Mouse (Mus musculus) small intestine, adult 2 months (tissue): ENCODE measurements around the gene Rpp40. TPM values are rescaled to one million over a fixed set of nuclear protein-coding genes. Genes with fewer than 3 reads are reported as not detected.
A peak's percentile ranks its signal among the peaks of the same experiment; 100 is the strongest.

Source experiments
- H3K27ac ChIP-seq: fragments of 200-500 bp; 2 replicates; pipeline ENCODE4 v1.5.1; 2012; ENCODE audit warnings: low read depth, low read length, control low read depth, inconsistent platforms; ENCODE audit not compliant: insufficient read depth
- H3K27me3 ChIP-seq: fragments of 200-500 bp; 2 replicates; pipeline ENCODE4 v1.6.1; 2012; ENCODE audit warnings: mild to moderate bottlenecking, moderate library complexity, low read length, inconsistent platforms; ENCODE audit not compliant: control insufficient read depth, insufficient read depth
- H3K36me3 ChIP-seq: fragments of 200-500 bp; 2 replicates; pipeline ENCODE4 v1.6.1; 2012; ENCODE audit warnings: mild to moderate bottlenecking, low read length, control low read depth, inconsistent platforms; ENCODE audit not compliant: control insufficient read depth, insufficient read depth
- H3K4me1 ChIP-seq: fragments of 200-500 bp; 2 replicates; pipeline ENCODE4 v1.6.1; 2012; ENCODE audit warnings: low read length, inconsistent platforms, mixed read lengths; ENCODE audit not compliant: control insufficient read depth, insufficient read depth, insufficient read length
- H3K4me3 ChIP-seq: fragments of 200-500 bp; 2 replicates; pipeline ENCODE4 v1.5.1; 2012; ENCODE audit warnings: low read depth, mild to moderate bottlenecking, control low read depth, inconsistent platforms, low read length, moderate library complexity
- CTCF ChIP-seq: fragments of 200-500 bp; IDR thresholded peaks from 2 replicates; pipeline ENCODE4 v1.5.1; 2012; ENCODE audit warnings: low read depth, mild to moderate bottlenecking, control low read depth, inconsistent platforms, low read length, moderate library complexity, mixed read lengths; ENCODE audit not compliant: insufficient replicate concordance, insufficient read length; ENCODE audit errors: extremely low read depth
- POLR2A ChIP-seq: fragments of 200-500 bp; IDR thresholded peaks from 2 replicates; pipeline ENCODE4 v1.6.1; 2012; ENCODE audit warnings: low read depth, mild to moderate bottlenecking, control low read depth, inconsistent platforms, low read length, moderate library complexity
- WGBS: fragments of 180-500 bp; shearing (Covaris S2); methylation state at CpG from one replicate; pipeline ENCODE4 v1.1.7; 2018; 5-methylcytosine and 5-hydroxymethylcytosine counted together
- polyA plus RNA-seq: library from polyadenylated mRNA; depleted of rRNA; stranded (reverse); fragments of >200 nt; gene quantifications from 2 replicates; pipeline ENCODE4 v1.2.3, GENCODE M21; 2012; rRNA removed

The Rpp40 gene
- 0.56 and 2.0 TPM in 2 replicates for polyA plus RNA-seq

DNA sequence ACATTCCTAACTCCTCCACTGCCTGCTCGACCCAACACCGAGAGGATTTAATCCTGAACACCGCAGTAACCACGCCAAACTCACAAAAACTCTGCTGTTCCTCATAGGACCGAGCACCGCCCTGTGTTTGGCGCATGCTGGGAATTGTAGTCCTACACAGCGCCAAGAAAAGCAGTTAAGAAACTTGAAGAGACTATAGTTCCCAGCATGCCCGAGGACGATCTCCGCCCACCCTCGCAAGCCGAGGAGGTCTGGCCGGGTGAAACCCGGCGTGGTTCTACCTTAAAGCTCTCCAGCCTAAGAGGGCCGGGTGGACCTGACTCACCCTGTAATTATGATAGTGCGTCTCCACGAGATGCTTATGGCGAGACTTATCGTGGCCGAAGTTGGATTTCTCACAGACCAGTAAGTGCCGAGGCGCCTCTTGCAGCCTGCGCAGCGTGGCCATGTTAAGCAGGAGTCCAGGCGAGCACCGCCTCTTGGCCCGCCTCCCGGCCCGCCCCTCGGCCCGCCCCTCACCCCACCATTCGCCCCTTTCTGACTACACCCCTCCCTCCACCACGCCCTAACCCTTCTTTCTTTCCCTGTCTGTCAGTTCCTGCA is at the start of gene Rpp40:
TSS of gene Rpp40 (minus strand) at position 481 of the 603 bp plus-strand sequence.
- Histone ChIP-seq H3K4me3 (peak within 1 kb of the TSS; percentile 77), H3K27me3 (no peaks in the 10 kb centered on the region), H3K4me1 (no peaks in the 10 kb centered on the region), H3K36me3 (no peaks in the 10 kb centered on the region), H3K27ac (peak within 1 kb of the TSS; percentile 31; the same call in 1 of the 2 replicates)
- WGBS: 1% methylated on average over 35 of the region's 35 CpGs
- no peak for TF ChIP-seq CTCF
- no peak; the same call in 1 of the 2 replicates for TF ChIP-seq POLR2A

DNA sequence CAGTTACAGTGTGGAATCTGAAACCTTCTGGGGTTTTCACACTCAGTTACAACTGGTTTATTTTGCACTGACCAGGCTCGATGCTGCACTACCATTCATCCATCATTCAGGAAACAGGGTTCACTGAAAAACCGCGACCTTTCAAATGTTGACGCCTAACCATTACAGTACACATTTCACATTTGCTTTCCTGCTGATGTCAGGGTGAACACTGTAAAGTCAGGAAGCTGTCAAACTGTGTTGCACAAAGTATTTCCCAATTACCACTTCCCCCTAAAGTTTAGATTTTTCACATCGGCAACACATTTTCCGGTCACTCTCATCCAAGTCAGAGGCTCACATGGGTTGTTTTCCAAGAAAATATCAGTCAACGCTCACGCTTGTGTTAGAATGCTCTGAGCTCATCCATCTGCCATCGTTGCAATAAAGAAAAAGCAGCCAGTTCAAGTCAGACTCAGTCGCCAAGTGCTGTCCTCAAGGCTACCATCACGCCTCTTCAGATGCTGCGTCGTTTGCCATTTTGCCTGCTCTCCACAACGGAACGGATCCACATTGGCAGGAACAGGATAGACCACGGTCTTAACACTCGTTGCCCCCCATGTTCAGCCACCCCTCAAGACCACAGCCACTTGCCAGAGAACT is 43.8 kb upstream of the Rpp40 start:
- no peaks in the 10 kb centered on the region for H3K27me3 ChIP-seq
- TF ChIP-seq POLR2A (no peak), CTCF (no peak)
- 0 out of 2 replicates have a peak, but pooled peaks cover 3% of the 10 kb centered on the region for H3K4me1 ChIP-seq
- no peak overlapping the region for H3K4me3 ChIP-seq
- H3K27ac ChIP-seq: no peak overlapping the region
- H3K36me3 ChIP-seq: no peaks in the 10 kb centered on the region
- WGBS: 76% methylated on average over 17 of the region's 17 CpGs

DNA sequence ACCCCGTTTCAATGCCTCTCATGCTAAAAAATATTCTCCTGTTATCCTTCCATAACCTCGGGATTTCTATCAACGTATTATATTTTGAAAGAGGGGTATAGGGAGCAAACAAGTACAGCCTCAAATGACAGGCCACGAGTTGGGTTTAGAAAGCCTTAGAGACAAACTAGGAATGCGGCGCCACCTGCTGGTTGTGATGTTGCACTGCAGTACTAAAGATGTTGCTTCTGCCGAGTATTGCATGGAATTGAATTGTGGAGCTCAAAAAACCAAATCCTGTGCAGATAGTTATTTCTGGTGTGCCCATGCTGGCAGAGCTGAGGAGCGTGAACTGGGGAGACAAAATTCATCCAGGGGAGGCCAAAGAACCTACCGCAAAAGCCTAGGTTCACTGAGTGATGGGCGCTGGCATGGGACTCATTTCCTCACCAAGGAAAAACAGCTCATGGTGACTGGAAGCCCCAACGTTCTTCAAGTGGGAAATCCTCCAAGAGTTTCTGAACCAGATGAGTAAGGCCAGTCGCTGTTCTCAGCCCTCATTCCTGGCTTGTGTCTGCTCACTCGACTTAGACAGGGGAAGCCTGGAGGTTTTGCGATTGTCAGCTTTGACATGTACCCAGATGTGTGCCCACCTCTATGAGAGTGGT is 41.3 kb upstream of the Rpp40 start:
- H3K27me3 ChIP-seq: no peaks in the 10 kb centered on the region
- H3K36me3 ChIP-seq: no peaks in the 10 kb centered on the region
- no peak for TF ChIP-seq POLR2A
- peak; percentile 64; the same call in 1 of the 2 replicates for TF ChIP-seq CTCF
- H3K4me1 ChIP-seq: 0 out of 2 replicates have a peak, but pooled peaks cover 3% of the 10 kb centered on the region
- WGBS: 23% methylated on average over 14 of the region's 14 CpGs
- H3K27ac ChIP-seq: no peak overlapping the region
- no peak overlapping the region for H3K4me3 ChIP-seq

DNA sequence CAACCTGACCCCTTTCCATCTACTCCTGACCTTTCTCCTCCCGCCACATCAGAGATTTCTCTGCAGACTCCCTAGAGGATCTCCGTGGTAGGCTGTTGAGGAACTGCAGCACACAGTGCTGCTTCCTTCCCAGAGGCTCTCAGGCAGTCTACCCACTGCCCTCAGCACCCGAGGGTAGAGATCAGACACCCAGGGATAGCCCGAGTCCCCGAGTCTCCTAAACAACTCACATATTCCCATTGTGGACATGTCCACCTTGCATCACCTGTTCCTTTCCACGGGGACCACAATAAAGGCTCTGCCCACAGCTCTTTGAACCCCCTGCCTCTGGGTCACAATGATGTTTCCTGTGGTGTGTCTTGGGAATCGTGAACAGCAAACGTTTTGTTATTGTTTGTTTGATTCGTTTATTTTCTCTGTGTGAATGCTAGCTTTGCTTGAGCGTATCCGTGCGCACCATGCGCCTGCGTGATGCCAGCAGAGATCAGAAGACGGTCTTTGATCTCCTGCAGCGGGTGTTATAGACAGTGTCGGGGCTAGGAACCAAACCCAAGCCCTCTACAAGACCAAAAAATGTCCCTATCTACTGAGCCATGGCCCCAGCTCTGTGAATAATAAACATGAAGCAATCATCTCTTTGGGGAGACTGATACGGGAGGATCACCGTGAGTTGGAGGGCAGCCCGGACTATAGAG is 40.6 kb upstream of the Rpp40 start:
- Histone ChIP-seq H3K27me3 (no peaks in the 10 kb centered on the region), H3K4me3 (no peak overlapping the region), H3K36me3 (no peaks in the 10 kb centered on the region), H3K4me1 (0 out of 2 replicates have a peak, but pooled peaks cover 3% of the 10 kb centered on the region), H3K27ac (no peak overlapping the region)
- WGBS: 68% methylated on average over 20 of the region's 20 CpGs
- no peak for TF ChIP-seq CTCF
- TF ChIP-seq POLR2A: no peak

DNA sequence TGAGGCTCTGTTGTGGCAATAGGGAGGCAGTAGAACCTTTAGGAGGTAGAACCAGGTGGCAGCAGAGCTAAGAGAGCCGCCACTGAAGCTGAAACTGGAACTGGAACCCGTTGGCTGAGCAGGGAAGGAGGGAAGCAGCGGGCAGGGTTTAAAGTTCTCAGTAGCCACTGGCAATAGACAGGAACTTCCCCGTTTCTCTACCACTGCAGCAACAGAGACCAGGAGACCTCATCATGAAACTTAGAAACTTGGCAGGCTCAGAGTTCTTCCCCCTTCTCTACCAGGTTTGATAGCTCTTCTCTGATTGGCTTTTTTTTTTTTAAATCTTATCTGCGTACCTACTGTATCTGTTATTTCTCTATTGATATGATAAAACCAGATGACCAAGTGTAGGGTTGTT is 34.8 kb upstream of the Rpp40 start:
- 34% methylated on average over 5 of the region's 5 CpGs for WGBS
- Histone ChIP-seq H3K36me3 (no peaks in the 10 kb centered on the region), H3K4me3 (no peak overlapping the region), H3K27me3 (no peaks in the 10 kb centered on the region), H3K27ac (no peak overlapping the region), H3K4me1 (peaks cover 4% of the 10 kb centered on the region; the same call in 1 of the 2 replicates)
- TF ChIP-seq CTCF (no peak), POLR2A (no peak)

DNA sequence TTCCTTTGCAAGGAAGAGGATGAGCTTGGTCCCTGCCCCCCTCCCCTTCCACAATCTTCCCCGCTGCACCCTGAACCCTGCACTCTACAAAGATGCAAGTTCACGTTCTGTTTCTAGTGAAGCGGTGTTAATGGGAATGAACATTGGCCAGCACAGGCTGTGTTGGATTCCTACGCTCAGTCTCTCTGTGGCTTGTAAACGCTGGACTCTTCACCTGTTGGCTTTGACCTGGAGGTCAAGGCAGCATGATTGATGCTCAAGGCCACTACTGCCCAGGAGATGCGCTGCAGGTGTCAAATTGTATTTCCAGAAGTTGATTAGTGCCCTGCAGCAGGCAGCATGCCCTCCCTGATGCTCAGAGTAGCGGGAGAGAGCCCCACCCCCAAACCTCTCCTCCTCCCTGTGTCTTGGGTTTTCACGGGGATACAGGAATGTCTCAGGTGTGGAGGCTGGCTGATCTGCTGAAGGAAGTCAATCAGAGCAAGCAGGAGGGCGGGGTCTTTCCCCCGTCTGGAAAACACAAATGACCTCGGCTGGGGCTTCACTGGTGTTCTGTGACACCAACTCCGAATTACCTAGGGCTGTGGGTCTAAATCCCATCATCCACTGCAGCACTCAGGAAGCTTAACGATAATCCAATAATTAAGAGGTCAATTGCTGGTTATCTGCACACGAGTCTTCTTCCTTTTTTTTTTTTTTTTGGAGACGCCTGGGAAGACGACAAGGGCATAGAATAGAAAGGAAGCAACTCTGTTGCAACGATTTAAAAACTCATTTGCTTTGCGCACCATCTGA is 33.9 kb upstream of the Rpp40 start:
- no peak overlapping the region for H3K27ac ChIP-seq
- no peaks in the 10 kb centered on the region for H3K36me3 ChIP-seq
- peaks cover 4% of the 10 kb centered on the region; the same call in 1 of the 2 replicates for H3K4me1 ChIP-seq
- 47% methylated on average over 18 of the region's 18 CpGs for WGBS
- H3K4me3 ChIP-seq: no peak overlapping the region
- no peaks in the 10 kb centered on the region for H3K27me3 ChIP-seq
- TF ChIP-seq CTCF (no peak), POLR2A (no peak)
